ENCODE assay signal across 19 mouse cellular contexts in genomic region chr17:27424356-27424755, GRCm38 (mm10).
DNase-seq lines count a peak whose midpoint lies in the region; ATAC-seq and TF ChIP-seq lines count a peak whose summit lies in the region.
"Had no signal": no experiment of that assay in that cellular context is flagged by ENCODE, and none has a peak within 500 bp of the region (broad histone marks: within the 10 kb centered on the region; RNA-seq: fewer than 3 reads in every experiment).

No protein-coding gene starts in this region.

- peaks cover 13% of the 10 kb centered on the region for H3K27me3 ChIP-seq in Patski
- H3K27me3 ChIP-seq: embryonic facial prominence, embryonic 13.5 days; neural tube, embryonic 13.5 days had no signal

- POLR2A ChIA-PET in Patski (lab: Charles Lee), result no interaction called here

- no peak for TF ChIP-seq CTCF in Patski (IDR thresholded peaks at IDR 0.05)

- ATAC-seq in Patski, result no peak
- ATAC-seq: midbrain, embryonic 16.5 days had no signal

- in situ Hi-C loops in Patski (cut with MboI; ENCODE audit: low pct_unique_long_range_greater_than_20kb), result no loop called here

- CTCF ChIA-PET in Patski (lab: Charles Lee), result no interaction called here

- peak; percentile 38 for DNase-seq in cerebellum, adult 8-10 months
- DNase-seq in cerebellum, postnatal 4 days (ENCODE audit: low spot score in 2 of 2), result no peak
- peak; percentile 15 for DNase-seq in Patski (ENCODE audit: low read depth, low spot score)
- peak; percentile 47 to 50 for DNase-seq in cerebellum, postnatal 25 days
- DNase-seq in lung, postnatal 10 days, result peak; percentile 68
- no peak for DNase-seq in right cerebral cortex, postnatal 36 days (ENCODE audit: low spot score in 2 of 2)
- DNase-seq in B cell, adult 2 months, result no peak
- DNase-seq: adrenal gland, postnatal 14 days; gastrocnemius, adult 2 months; heart, postnatal 36 days; kidney, adult 2 months; kidney, postnatal 14 days; liver, embryonic 13.5 days; retina, postnatal 1 day; right cerebral cortex, postnatal 4 days; thymus, postnatal 25 days had no signal

Comparison
In these comparisons a context has a peak if more than half of its experiments do, and no peak if none do; other contexts are left out.
1. DNase-seq: peak in cerebellum, adult 8-10 months (single experiment), Patski (single experiment), cerebellum, postnatal 25 days (2 of 2) and lung, postnatal 10 days (single experiment); none in cerebellum, postnatal 4 days (0 of 2), right cerebral cortex, postnatal 36 days (0 of 2) and B cell, adult 2 months (0 of 2).